Comparison of ENCODE assay signal across 11 mouse cellular contexts in genomic region chr11:120873206-120873605, GRCm38 (mm10). TPM values are rescaled to one million over a fixed set of nuclear protein-coding genes. Genes with fewer than 3 reads are reported as not detected.
A peak's percentile ranks its signal among the peaks of the same experiment; 100 is the strongest.
DNase-seq lines count a peak whose midpoint lies in the region; ATAC-seq lines count a peak whose summit lies in the region.
"Had no signal": no experiment of that assay in that cellular context is flagged by ENCODE, and none has a peak within 500 bp of the region (broad histone marks: within the 10 kb centered on the region; RNA-seq: fewer than 3 reads in every experiment).

No protein-coding gene starts in this region.

- no peaks in the 10 kb centered on the region for H3K27me3 ChIP-seq in hindbrain, embryonic 10.5 days (ENCODE audit: insufficient read depth, poor library complexity, severe bottlenecking)
- H3K27me3 ChIP-seq in hindbrain, embryonic 16.5 days (replicated peaks; ENCODE audit: control insufficient read depth, insufficient read depth, low read length), result no peaks in the 10 kb centered on the region
- H3K27me3 ChIP-seq: forebrain, embryonic 15.5 days; Patski had no signal

- 74% methylated on average over 6 of the region's 6 CpGs for WGBS in hindbrain, embryonic 10.5 days
- WGBS in hindbrain, embryonic 16.5 days, result 75% methylated on average over 6 of the region's 6 CpGs

- H3K9ac ChIP-seq in hindbrain, embryonic 16.5 days (ENCODE audit: low read depth, low read length), result no peak overlapping the region
- H3K9ac ChIP-seq: forebrain, embryonic 15.5 days had no signal

- H3K4me3 ChIP-seq in hindbrain, embryonic 10.5 days, result no peak overlapping the region
- no peak overlapping the region for H3K4me3 ChIP-seq in hindbrain, embryonic 16.5 days (ENCODE audit: low read length)
- H3K4me3 ChIP-seq: forebrain, embryonic 15.5 days; megakaryocyte, embryonic 14.5 days had no signal

- H3K36me3 ChIP-seq in hindbrain, embryonic 10.5 days, result peaks cover 31% of the 10 kb centered on the region
- H3K36me3 ChIP-seq in hindbrain, embryonic 16.5 days (ENCODE audit: control insufficient read depth, insufficient read depth, low read length), result peaks cover 3% of the 10 kb centered on the region
- H3K36me3 ChIP-seq: forebrain, embryonic 15.5 days had no signal

- H3K4me1 ChIP-seq in hindbrain, embryonic 10.5 days (replicated peaks), result no peaks in the 10 kb centered on the region
- H3K4me1 ChIP-seq in hindbrain, embryonic 16.5 days (ENCODE audit: control insufficient read depth, insufficient read depth, low read depth, low read length), result no peaks in the 10 kb centered on the region
- H3K4me1 ChIP-seq: forebrain, embryonic 15.5 days had no signal

- peak; percentile 12 for DNase-seq in hindbrain, embryonic 10.5 days (ENCODE audit: low spot score)
- peak; percentile 50 for DNase-seq in ovary, postnatal 14 days (ENCODE audit: low spot score)
- DNase-seq in ovary, adult 18-20 months (ENCODE audit: low spot score), result no peak
- DNase-seq in gastrocnemius, postnatal 10 days, result peak; percentile 31
- peak; percentile 78 for DNase-seq in testis, postnatal 10 days (ENCODE audit: low spot score)
- no peak for DNase-seq in spleen, postnatal 14 days (ENCODE audit: low spot score in 2 of 2)

- H3K4me2 ChIP-seq in hindbrain, embryonic 16.5 days (ENCODE audit: low read length), result no peak overlapping the region
- H3K4me2 ChIP-seq: forebrain, embryonic 15.5 days had no signal

- no peak for ATAC-seq in hindbrain, embryonic 16.5 days
- ATAC-seq in megakaryocyte, adult 5-6 weeks (ENCODE audit: poor library complexity, severe bottlenecking), result no peak
- ATAC-seq: forebrain, embryonic 15.5 days; Patski had no signal

- H3K27ac ChIP-seq in hindbrain, embryonic 10.5 days, result no peak overlapping the region
- H3K27ac ChIP-seq in hindbrain, embryonic 16.5 days (ENCODE audit: low read depth, low read length), result no peak overlapping the region
- H3K27ac ChIP-seq: forebrain, embryonic 15.5 days had no signal

- no peaks in the 10 kb centered on the region for H3K9me3 ChIP-seq in hindbrain, embryonic 10.5 days
- no peaks in the 10 kb centered on the region for H3K9me3 ChIP-seq in hindbrain, embryonic 16.5 days (ENCODE audit: control insufficient read depth, low read length)
- H3K9me3 ChIP-seq: forebrain, embryonic 15.5 days; megakaryocyte, embryonic 14.5 days had no signal

RNA-seq across cellular contexts. Expression of gene Fasn, which starts 48.9 kb away (rescaled TPM):
- polyA plus RNA-seq in hindbrain, embryonic 10.5 days (2016; fragmentation: Nextera tagmentation; extraction: Ambion mirVana), result 131 TPM in 2 replicates
- 82.9 and 92.6 TPM in 2 replicates for polyA plus RNA-seq in hindbrain, embryonic 16.5 days (2015; fragmentation: Nextera tagmentation; extraction: Ambion mirVana)
- 10 to 100 TPM; 21.8 to 26.4 TPM for total RNA-seq in gastrocnemius, postnatal 10 days (2021)
- 14.0 and 19.2 TPM in 2 replicates for total RNA-seq in megakaryocyte, adult 5-6 weeks (2015)
- 10.5 and 13.3 TPM in 2 replicates for total RNA-seq in megakaryocyte, adult 5-6 weeks (2017)

RNA-seq across cellular contexts. Expression of gene Ccdc57, which starts 59.5 kb away (rescaled TPM):
- polyA plus RNA-seq in hindbrain, embryonic 10.5 days (2016; fragmentation: Nextera tagmentation; extraction: Ambion mirVana), result 6.1 and 6.4 TPM in 2 replicates
- polyA plus RNA-seq in hindbrain, embryonic 16.5 days (2015; fragmentation: Nextera tagmentation; extraction: Ambion mirVana), result 6.3 and 6.7 TPM in 2 replicates
- total RNA-seq in gastrocnemius, postnatal 10 days (2021), result 1 to 10 TPM; 2.5 to 4.8 TPM
- 0.30 and 1.2 TPM in 2 replicates for total RNA-seq in megakaryocyte, adult 5-6 weeks (2015)
- total RNA-seq in megakaryocyte, adult 5-6 weeks (2017), result 2.1 and 2.4 TPM in 2 replicates

Comparison
In these comparisons a context has a peak if more than half of its experiments do, and no peak if none do; other contexts are left out.
1. DNase-seq: peak in hindbrain, embryonic 10.5 days (single experiment), ovary, postnatal 14 days (single experiment), gastrocnemius, postnatal 10 days (single experiment) and testis, postnatal 10 days (single experiment); none in ovary, adult 18-20 months (single experiment) and spleen, postnatal 14 days (0 of 2).